Comparison of ENCODE assay signal across 17 mouse cellular contexts in genomic region chr14:14834266-14834665, GRCm38 (mm10). TPM values are rescaled to one million over a fixed set of nuclear protein-coding genes. Genes with fewer than 3 reads are reported as not detected.
DNase-seq lines count a peak whose midpoint lies in the region; ATAC-seq and TF ChIP-seq lines count a peak whose summit lies in the region.
"Had no signal": no experiment of that assay in that cellular context is flagged by ENCODE, and none has a peak within 500 bp of the region (broad histone marks: within the 10 kb centered on the region; RNA-seq: fewer than 3 reads in every experiment).

No protein-coding gene starts in this region.

- intact Hi-C loops in heart, adult 2 months (cut with DNase I) = no loop called here

- no peak for TF ChIP-seq EP300 in heart, adult 2 months (IDR thresholded peaks at IDR 0.05; ENCODE audit: insufficient read depth, low read depth, low read length)
- TF ChIP-seq EP300 in stomach, postnatal 0 days (optimal IDR thresholded peaks at IDR 0.05) = no peak

- H3K9ac ChIP-seq in heart, adult 2 months (ENCODE audit: low read depth, low read length) = no peak overlapping the region
- H3K9ac ChIP-seq in stomach, embryonic 15.5 days = no peak overlapping the region
- H3K9ac ChIP-seq in stomach, postnatal 0 days (ENCODE audit: low read length) = no peak overlapping the region
- no peak overlapping the region for H3K9ac ChIP-seq in forebrain, embryonic 16.5 days (replicated peaks; ENCODE audit: low read depth, low read length)
- H3K9ac ChIP-seq: embryonic facial prominence, embryonic 15.5 days; heart, embryonic 12.5 days; liver, embryonic 13.5 days; neural tube, embryonic 13.5 days had no signal

- DNase-seq in heart, adult 2 months = no peak
- DNase-seq in heart, adult 8-10 months (ENCODE audit: low spot score) = no peak
- DNase-seq in stomach, postnatal 0 days (ENCODE audit: low spot score) = no peak
- DNase-seq in layer of hippocampus, adult 9-10 months (ENCODE audit: low spot score) = peak; percentile 40
- DNase-seq in embryo, embryonic 10 days (ENCODE audit: low spot score) = no peak
- DNase-seq: adrenal gland, postnatal 14 days; gastrocnemius, postnatal 14 days; heart, postnatal 36 days; kidney, adult 18-20 months; kidney, postnatal 14 days; liver, embryonic 13.5 days had no signal

- no peak overlapping the region for H3K4me2 ChIP-seq in stomach, embryonic 15.5 days
- H3K4me2 ChIP-seq in stomach, postnatal 0 days (replicated peaks; ENCODE audit: low read depth) = no peak overlapping the region
- H3K4me2 ChIP-seq in forebrain, embryonic 16.5 days (ENCODE audit: low read length) = no peak overlapping the region
- H3K4me2 ChIP-seq: embryonic facial prominence, embryonic 15.5 days; heart, embryonic 12.5 days; liver, embryonic 13.5 days; neural tube, embryonic 13.5 days had no signal

- no peak for TF ChIP-seq POLR2A in heart, adult 2 months (IDR thresholded peaks at IDR 0.05; ENCODE audit: insufficient read depth, low read depth, low read length)

- ATAC-seq in stomach, embryonic 15.5 days (ENCODE audit: insufficient read depth, low FRiP score, low read depth) = no peak
- no peak for ATAC-seq in stomach, postnatal 0 days (ENCODE audit: low FRiP score, low TSS enrichment)
- ATAC-seq in forebrain, embryonic 16.5 days = no peak
- ATAC-seq: hindbrain, postnatal 0 days had no signal

- TF ChIP-seq CTCF in heart, adult 2 months (IDR thresholded peaks at IDR 0.05) = no peak
- no peak for TF ChIP-seq CTCF in stomach, postnatal 0 days (IDR thresholded peaks at IDR 0.05; ENCODE audit: low read depth)

- no peaks in the 10 kb centered on the region for H3K36me3 ChIP-seq in heart, adult 2 months (ENCODE audit: control insufficient read depth, insufficient read depth, low read length)
- no peaks in the 10 kb centered on the region for H3K36me3 ChIP-seq in stomach, embryonic 15.5 days
- no peaks in the 10 kb centered on the region for H3K36me3 ChIP-seq in stomach, postnatal 0 days (ENCODE audit: control insufficient read depth, insufficient read depth, low read length)
- no peaks in the 10 kb centered on the region for H3K36me3 ChIP-seq in forebrain, embryonic 16.5 days (ENCODE audit: control insufficient read depth, insufficient read depth)
- H3K36me3 ChIP-seq: embryonic facial prominence, embryonic 15.5 days; heart, embryonic 12.5 days; liver, embryonic 13.5 days; neural tube, embryonic 13.5 days had no signal

- H3K27me3 ChIP-seq in heart, adult 2 months (ENCODE audit: control insufficient read depth, insufficient read depth, low read length) = no peaks in the 10 kb centered on the region
- H3K27me3 ChIP-seq in stomach, embryonic 15.5 days (replicated peaks) = no peaks in the 10 kb centered on the region
- no peaks in the 10 kb centered on the region for H3K27me3 ChIP-seq in stomach, postnatal 0 days (ENCODE audit: control insufficient read depth, insufficient read depth, low read length)
- H3K27me3 ChIP-seq in forebrain, embryonic 16.5 days (replicated peaks; ENCODE audit: control insufficient read depth, insufficient read depth, low read length) = no peaks in the 10 kb centered on the region
- H3K27me3 ChIP-seq: embryonic facial prominence, embryonic 15.5 days; heart, embryonic 12.5 days; liver, embryonic 13.5 days; neural tube, embryonic 13.5 days had no signal

- WGBS in heart, adult 2 months = 73% methylated on average over 2 of the region's 2 CpGs
- 90% methylated on average over 2 of the region's 2 CpGs for WGBS in stomach, embryonic 15.5 days
- WGBS in stomach, postnatal 0 days = 88% methylated on average over 2 of the region's 2 CpGs
- 77% methylated on average over 2 of the region's 2 CpGs for WGBS in forebrain, embryonic 16.5 days

- no peaks in the 10 kb centered on the region for H3K79me2 ChIP-seq in heart, adult 2 months (replicated peaks; ENCODE audit: control insufficient read depth, insufficient read depth, low read length)

- no peak overlapping the region for H3K4me3 ChIP-seq in heart, adult 2 months
- no peak overlapping the region for H3K4me3 ChIP-seq in stomach, embryonic 15.5 days (replicated peaks)
- H3K4me3 ChIP-seq in stomach, postnatal 0 days (ENCODE audit: low read depth, low read length) = no peak overlapping the region
- H3K4me3 ChIP-seq in forebrain, embryonic 16.5 days (replicated peaks; ENCODE audit: low read length) = no peak overlapping the region
- H3K4me3 ChIP-seq: embryonic facial prominence, embryonic 15.5 days; heart, embryonic 12.5 days; liver, embryonic 13.5 days; neural tube, embryonic 13.5 days had no signal

- H3K4me1 ChIP-seq in heart, adult 2 months (ENCODE audit: control insufficient read depth, insufficient read depth, low read length) = peaks cover 5% of the 10 kb centered on the region; the same call in 1 of the 2 replicates
- no peaks in the 10 kb centered on the region for H3K4me1 ChIP-seq in stomach, embryonic 15.5 days
- H3K4me1 ChIP-seq in stomach, postnatal 0 days (replicated peaks; ENCODE audit: control insufficient read depth, insufficient read depth) = peaks cover 2% of the 10 kb centered on the region; the same call in 1 of the 2 replicates
- no peaks in the 10 kb centered on the region for H3K4me1 ChIP-seq in forebrain, embryonic 16.5 days (replicated peaks; ENCODE audit: control insufficient read depth, insufficient read depth, low read length)
- H3K4me1 ChIP-seq: liver, embryonic 13.5 days had no signal

- no peaks in the 10 kb centered on the region for H3K9me3 ChIP-seq in stomach, embryonic 15.5 days
- H3K9me3 ChIP-seq in stomach, postnatal 0 days (ENCODE audit: control insufficient read depth, low read length) = no peaks in the 10 kb centered on the region
- no peaks in the 10 kb centered on the region for H3K9me3 ChIP-seq in forebrain, embryonic 16.5 days (ENCODE audit: control insufficient read depth, low read length)
- H3K9me3 ChIP-seq: embryonic facial prominence, embryonic 15.5 days; heart, embryonic 12.5 days; liver, embryonic 13.5 days; neural tube, embryonic 13.5 days had no signal

- 0 out of 2 replicates have a peak overlapping the region, but pooled peaks have one; percentile 15 for H3K27ac ChIP-seq in heart, adult 2 months
- H3K27ac ChIP-seq in stomach, embryonic 15.5 days = 0 out of 2 replicates have a peak overlapping the region, but pooled peaks have one; percentile 16
- no peak overlapping the region for H3K27ac ChIP-seq in stomach, postnatal 0 days (replicated peaks)
- H3K27ac ChIP-seq in forebrain, embryonic 16.5 days (ENCODE audit: low read length) = no peak overlapping the region
- H3K27ac ChIP-seq: hindbrain, postnatal 0 days; liver, embryonic 13.5 days; neural tube, embryonic 13.5 days had no signal

RNA-seq across cellular contexts. Expression of gene Nek10, which starts 31.1 kb away (rescaled TPM):
- total RNA-seq in heart, adult 2 months (2021) = under 1 TPM; 0.18 to 0.31 TPM
- 0.04 TPM in 1 of 2 replicates, not detected in the other for polyA plus RNA-seq in heart, adult 2 months (2012; rRNA removed)
- total RNA-seq in heart, adult 8-10 months (2022) = under 1 TPM; 0.11 to 0.19 (median 0.12) TPM
- 0.03 and 0.04 TPM in 2 replicates for polyA plus RNA-seq in stomach, embryonic 15.5 days (2015; fragmentation: Nextera tagmentation; extraction: Ambion mirVana)
- polyA plus RNA-seq in stomach, postnatal 0 days (2015; fragmentation: Nextera tagmentation; extraction: Ambion mirVana) = 0.02 TPM in 2 replicates
- 0.11 TPM in 2 replicates for polyA plus RNA-seq in forebrain, embryonic 16.5 days (2015; fragmentation: Nextera tagmentation; extraction: Ambion mirVana)
- polyA plus RNA-seq: heart, embryonic 12.5 days; liver, embryonic 13.5 days had no signal

Comparison
In these comparisons a context has a peak if more than half of its experiments do, and no peak if none do; other contexts are left out.
1. H3K27ac ChIP-seq: peak in heart, adult 2 months (single experiment) and stomach, embryonic 15.5 days (single experiment); none in stomach, postnatal 0 days (single experiment) and forebrain, embryonic 16.5 days (single experiment).